Mouse (Mus musculus) erythroblast, embryonic 14.5 days (primary cell): ENCODE measurements around the gene Rbm20.

ENCODE experiments used
- GATA1 ChIP-seq: IDR thresholded peaks from 2 replicates; pipeline ENCODE4 v1.6.1; 2012; ENCODE audit warnings: low read length, inconsistent platforms, mixed read lengths
- TAL1 ChIP-seq: IDR thresholded peaks from 3 replicates; pipeline ENCODE4 v1.6.1; 2012; ENCODE audit warnings: low read length, inconsistent platforms, mixed read lengths

DNA sequence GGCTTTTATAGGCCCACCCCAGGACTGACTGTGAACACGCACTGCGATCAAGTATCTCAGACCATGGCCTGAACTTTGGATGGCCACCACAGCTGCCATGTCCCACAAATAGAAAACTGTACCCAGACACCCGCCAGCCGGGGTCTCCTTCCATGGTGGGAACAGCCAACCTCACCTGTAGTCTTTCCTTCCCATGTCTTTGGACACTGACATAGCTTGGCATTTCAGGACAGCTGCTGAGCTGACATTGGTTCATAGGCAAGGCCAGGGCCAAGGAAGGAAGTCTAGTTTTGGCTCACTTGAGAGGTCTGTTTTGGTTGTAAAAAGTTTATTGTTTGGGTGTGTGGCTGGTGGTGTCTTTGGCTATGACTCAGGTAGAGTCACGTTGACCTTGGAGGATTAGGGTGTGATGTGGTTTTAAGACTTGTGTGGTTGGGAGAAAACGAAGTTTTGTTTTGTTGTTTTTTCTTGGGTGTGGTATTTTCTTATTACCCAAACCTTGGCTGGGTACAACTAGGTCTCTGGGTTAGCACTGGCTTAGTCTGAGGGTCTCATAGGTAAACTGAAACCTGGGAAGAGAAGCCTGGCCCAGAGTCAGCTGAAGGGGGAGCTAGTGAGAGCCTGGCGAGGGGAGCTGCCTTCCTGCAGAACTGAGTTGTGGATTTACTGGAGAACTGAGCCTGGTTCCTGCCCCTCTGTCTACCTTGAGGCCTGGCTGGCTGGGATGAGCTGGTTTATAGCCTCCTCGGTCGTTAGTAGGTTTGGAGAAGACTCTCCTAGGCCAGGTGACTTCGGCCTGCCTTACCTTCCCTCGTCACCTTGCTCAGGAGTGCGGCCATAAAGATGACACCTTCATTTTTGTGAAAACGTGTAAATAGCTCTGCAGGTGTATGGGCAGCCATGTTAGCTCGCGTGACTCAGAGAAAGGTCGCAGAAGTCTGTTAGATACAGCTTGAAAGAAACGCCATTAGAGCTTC is 83.3 kb downstream of the Rbm20 start:
- TF ChIP-seq GATA1: no peak
- TF ChIP-seq TAL1: no peak
